Mouse (Mus musculus) megakaryocyte-erythroid progenitor cell, adult 5-6 weeks (primary cell): Measurements from ENCODE around the gene 4931414P19Rik. TPM values are rescaled to one million over a fixed set of nuclear protein-coding genes. Genes with fewer than 3 reads are reported as not detected.
"Not testable (repeated sequence)": the region's sequence is repeated elsewhere in the genome, so short reads cannot be mapped to it uniquely, and the experiment has no call there.

Experiments
- ATAC-seq: replicated peaks from 2 replicates; pipeline ENCODE4 v1.8.0; 2016; ENCODE audit warnings: mild to moderate bottlenecking, inconsistent platforms; ENCODE audit not compliant: severe bottlenecking, poor library complexity, low FRiP score, low TSS enrichment
- total RNA-seq, 2 experiments: library from RNA; stranded (forward) in 1 of 2; stranded (reverse) in 1 of 2; fragments of 200-1000, 215-1000 nt in 1 of 2; fragments of >200 nt in 1 of 2; fragmentation: Nextera tagmentation in 1 of 2; gene quantifications; 2 replicates each; pipeline ENCODE4 v1.2.3; 2014 to 2017

The 4931414P19Rik gene
- total RNA-seq, 2 experiments from 2014 or later = 2.9 to 12.7 TPM

DNA sequence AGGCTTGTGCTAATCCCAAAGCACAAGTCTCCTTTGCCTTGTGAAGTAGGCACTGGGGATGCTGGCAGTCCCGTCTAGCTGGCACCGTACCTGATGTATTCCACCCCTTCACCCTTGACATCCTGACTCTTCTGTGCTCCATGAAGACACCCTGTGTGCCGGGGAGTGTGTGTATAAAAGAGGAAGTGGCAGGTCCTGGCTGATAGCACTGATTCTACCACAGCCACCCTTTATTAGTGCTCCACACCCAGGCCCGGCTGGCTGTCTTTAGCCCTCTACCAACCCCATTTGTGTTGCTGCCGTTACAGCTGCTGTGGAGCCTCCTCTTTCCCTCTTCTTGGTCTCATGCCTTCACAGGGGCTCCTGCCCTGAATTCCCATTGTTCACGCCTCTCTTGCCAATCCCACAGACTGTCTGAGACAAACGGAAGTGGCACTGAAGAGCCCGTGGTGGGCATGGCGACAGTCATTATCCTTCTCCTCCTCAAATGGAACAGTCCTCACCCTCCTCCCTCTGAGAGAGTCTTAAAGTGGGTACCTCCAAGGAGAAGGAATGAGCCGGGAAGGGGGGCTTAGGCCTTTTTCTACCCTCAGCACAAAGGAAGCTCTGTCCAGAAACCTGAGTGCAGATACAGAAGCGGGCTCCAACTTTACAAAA is 24.9 kb upstream of the 4931414P19Rik start:
- peak; percentile 35; the same call in 1 of the 2 replicates for ATAC-seq

DNA sequence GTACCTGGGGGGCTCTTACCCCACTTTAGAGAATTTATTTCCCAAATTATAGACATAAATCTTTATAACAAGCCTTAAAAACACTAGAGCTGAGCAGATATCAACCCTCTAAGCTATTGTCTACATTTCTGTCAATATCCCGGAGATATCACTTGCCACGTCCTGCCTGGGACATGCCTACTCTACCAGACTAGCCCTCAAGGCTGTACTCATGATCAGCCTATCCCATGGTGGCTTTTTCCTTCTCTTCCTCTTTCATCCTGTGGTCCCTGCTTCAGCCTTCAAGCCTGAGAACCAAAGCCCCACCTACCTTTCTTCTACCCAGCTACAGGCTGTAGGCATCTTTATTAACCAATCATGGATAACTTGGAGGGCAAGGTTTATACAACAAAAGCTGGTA is 24.0 kb upstream of the 4931414P19Rik start:
- ATAC-seq = no peak

DNA sequence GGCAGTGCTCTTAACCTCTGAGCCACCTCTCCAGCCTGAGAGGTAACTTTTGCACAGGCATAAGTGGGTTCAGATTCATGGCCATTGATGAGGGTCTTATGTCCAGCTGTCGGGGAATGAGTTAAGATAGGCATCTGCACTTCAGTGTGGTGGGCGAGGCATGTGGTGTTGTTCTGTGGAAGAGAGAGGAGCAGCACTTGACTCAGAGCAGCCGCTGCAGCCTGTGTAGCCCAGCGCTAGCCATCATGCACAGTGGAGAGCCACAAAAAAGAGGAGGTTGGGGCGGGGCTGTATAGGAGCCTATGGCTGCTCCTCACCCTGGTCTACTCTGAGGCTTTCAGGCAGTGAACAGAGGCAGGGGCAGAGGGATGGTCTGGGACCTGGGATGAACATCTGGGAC is 22.3 kb upstream of the 4931414P19Rik start:
- peak; percentile 23; the same call in 1 of the 2 replicates for ATAC-seq

DNA sequence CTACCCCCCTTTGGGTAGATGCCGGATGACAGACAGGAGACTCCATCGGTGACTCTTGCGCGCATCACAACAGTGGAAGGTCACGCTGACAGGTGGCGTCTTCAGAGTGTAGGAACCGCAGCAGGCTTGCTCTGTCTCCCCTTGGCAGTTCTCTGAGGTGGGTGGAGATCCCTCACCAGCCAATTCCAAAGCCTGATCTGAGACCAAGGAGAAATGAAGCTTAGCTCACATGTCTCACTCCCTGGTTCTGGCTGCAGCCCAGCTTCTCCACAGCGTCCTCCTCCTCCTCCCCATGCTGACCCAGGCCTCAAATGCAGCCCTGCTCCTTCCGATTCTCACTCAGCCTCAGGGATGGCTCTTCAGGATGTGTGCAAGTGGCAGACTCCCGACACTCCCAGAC is 19.2 kb upstream of the 4931414P19Rik start:
- ATAC-seq = no peak

GRCm38 (mm10) chr14:54623334-54623733 is 17.5 kb upstream of the 4931414P19Rik start:
- ATAC-seq = peak; percentile 77

DNA sequence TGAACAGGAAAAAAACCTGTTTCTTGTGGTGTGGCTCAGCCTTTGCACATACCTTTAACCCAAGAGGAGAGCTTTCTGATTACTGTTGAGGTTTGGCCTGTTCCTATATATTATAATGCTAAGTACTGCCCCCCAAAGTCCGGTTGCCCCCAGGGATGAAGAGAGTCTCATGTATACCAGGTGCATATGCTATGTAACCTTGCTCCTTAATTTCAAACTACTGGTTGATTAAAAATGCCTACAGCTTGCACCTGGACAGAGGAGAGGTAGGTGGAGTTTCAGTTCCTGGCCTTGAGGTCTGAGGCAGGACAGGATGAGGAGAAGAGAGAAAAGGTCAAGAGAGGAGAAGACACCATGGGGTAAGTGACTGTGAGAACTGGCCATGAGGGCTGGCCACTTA is 15.3 kb upstream of the 4931414P19Rik start, which contains the start of gene Psmb11:
Gene Psmb11, plus strand, starts transcription at position 301 of the 400 bp plus-strand sequence.
- no peak for ATAC-seq

- peak; percentile 94 for ATAC-seq
These were observed 12.1 kb upstream of the 4931414P19Rik start, which contains the start of gene Psmb5 for GRCm38 (mm10) chr14:54617897-54618365. Gene Psmb5, minus strand, starts transcription at chr14:54618022.

DNA sequence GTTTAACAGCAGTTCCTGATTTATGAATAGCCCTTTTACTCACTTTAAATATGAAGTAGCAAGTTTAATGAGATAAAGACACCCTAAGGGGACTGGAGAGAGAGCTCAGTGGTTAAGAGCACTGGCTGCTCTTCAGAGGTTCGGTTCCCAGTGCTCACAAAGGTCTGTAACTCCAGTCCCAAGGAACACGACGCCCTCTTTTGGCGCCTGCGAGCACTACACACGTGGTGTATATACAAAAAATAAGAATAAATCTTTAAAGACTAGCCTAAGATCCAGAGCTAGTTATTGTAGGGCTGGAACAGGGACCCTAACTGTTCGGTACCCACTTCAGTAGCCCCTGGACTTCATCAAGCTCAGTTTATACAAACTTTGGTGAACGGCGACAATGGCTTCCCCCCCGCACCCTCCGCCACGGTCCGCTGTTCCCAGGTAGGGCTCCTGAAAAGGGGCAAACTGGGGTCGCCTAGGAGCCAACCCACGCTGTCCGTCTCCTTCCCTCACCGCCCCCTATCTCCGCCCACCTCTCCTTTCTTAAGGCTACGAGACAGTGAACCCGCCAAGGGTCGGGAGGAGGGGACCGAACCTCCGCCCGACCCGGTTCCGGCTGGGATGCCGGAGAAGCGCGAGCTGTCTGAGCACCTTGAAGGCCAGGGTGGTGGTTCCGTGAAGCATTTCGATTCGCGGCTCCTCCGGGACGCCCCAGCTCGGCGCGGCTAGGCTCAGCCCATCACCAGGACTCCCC is 11.5 kb upstream of the 4931414P19Rik start:
- peak; percentile 67 for ATAC-seq

DNA sequence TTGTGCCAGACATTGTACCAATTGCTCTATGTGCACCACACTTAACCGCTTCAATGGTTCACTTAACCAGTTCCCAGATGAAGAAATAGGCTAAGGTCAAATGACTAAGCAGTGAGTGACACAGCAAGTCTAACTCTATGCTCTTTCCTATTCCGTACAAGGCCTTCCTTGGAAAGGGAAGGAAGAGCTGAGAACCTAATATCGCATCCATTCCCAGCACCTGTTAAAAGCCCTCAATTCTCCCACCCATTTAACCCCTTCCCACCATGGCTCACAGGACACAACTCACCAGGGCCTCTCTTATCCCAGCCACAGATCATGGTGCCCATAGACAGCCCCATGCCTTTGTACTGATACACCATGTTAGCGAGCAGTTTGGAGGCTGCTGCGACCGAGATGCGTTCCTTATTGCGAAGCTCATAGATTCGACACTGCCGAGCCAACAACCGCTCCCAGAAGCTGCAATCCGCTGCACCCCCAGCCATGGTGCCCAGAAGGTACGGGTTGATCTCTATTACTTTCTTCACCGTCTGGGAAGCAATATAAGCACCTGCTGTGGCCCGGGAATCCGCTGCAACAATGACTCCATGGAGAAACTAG is 10.5 kb upstream of the 4931414P19Rik start:
- ATAC-seq = no peak

GRCm38 (mm10) chr14:54614130-54614529 is 8.3 kb upstream of the 4931414P19Rik start:
- ATAC-seq = not testable (repeated sequence)

GRCm38 (mm10) chr14:54610648-54611047 is 4.9 kb upstream of the 4931414P19Rik start:
- no peak for ATAC-seq

GRCm38 (mm10) chr14:54609962-54610361 is 4.2 kb upstream of the 4931414P19Rik start:
- no peak for ATAC-seq

DNA sequence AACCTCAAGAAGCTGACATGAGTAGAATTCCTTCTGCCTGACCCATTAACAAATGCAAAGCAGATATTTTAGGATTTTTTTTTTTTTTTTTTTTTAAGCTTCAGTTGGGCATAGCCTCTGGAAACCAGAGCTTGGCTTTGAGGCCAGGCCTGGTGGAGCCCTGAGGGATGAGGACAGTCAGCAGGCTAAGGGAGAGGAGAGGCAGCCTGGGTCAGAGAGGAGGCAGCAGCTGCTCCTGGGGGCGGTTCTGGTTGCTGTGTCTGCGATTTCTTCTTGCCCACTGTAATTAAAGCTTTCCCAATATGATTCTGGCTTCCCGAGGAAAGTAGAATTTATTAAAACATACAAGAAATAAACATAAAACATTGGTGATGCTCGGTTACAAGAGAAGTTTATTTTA is 3.5 kb upstream of the 4931414P19Rik start:
- no peak for ATAC-seq

DNA sequence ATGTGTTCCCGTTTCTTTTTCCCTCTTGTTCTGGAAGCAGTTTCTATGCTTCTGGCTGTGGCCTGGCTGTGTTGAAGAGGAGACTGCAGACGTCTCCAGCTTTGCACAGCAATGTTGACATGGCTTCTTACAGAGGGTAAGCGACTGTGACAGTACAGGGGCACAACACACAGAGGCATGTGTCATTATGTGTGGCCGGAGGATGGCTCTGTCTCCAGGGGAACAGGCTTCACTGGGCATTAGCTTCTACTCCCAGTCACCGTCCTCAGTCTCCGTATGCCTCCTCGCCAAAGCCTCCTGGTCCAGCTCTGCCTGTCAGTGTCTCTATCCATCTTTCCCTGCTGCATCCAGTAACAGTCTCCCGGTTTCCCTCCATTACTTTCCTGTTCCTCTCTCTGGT is 1.4 kb upstream of the 4931414P19Rik start:
- no peak for ATAC-seq

DNA sequence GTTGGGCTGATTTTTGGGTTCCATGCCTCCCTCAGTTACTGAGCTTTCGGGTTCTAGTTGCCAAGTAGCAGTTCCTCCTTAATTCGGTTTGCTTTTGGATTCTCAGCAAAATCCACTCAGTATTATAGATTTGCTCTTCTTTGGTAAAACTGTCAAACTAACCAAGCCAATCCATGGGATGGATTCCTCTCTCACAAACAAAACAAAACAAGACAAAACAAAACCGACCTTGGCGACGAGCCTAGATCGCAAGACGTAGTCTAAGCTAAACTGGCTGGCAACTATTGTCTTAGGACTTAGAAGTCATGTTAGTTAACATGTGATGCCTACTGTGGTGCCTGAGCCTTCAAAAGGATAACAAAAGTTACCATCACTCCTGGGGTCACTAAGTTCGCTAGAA is 2.1 kb downstream of the 4931414P19Rik start:
- no peak for ATAC-seq

GRCm38 (mm10) chr14:54603038-54603654 is 2.6 kb downstream of the 4931414P19Rik start:
- ATAC-seq = peak; percentile 98

GRCm38 (mm10) chr14:54602613-54603012 is 3.2 kb downstream of the 4931414P19Rik start:
- ATAC-seq = peak; percentile 4; the same call in 1 of the 2 replicates

- ATAC-seq = no peak
These were observed 4.2 kb downstream of the 4931414P19Rik start for GRCm38 (mm10) chr14:54601601-54602000.

GRCm38 (mm10) chr14:54597084-54597483 is 8.7 kb downstream of the 4931414P19Rik start:
- ATAC-seq = no peak
